Mouse (Mus musculus) stomach, postnatal 0 days (tissue): ENCODE measurements around the gene Hdlbp. TPM values are rescaled to one million over a fixed set of nuclear protein-coding genes. Genes with fewer than 3 reads are reported as not detected.

Experiments
- ATAC-seq: fragments of 200-750 bp; cut with Nextera tagmentation; 2 replicates; pipeline ENCODE4 v1.8.0; 2017; ENCODE audit not compliant: low FRiP score, low TSS enrichment
- DNase-seq: peaks from one replicate; pipeline ENCODE4 v3.0.0-alpha.2; 2016; ENCODE audit warnings: low spot score
- H3K27ac ChIP-seq: fragments of 300-500 bp; sonication (generic); replicated peaks from 2 replicates; pipeline ENCODE4 v1.5.1; 2014; ENCODE audit warnings: mild to moderate bottlenecking, control low read depth
- H3K27me3 ChIP-seq: fragments of 300-500 bp; sonication (generic); 2 replicates; pipeline ENCODE4 v1.6.1; 2014; ENCODE audit warnings: low read length; ENCODE audit not compliant: control insufficient read depth, insufficient read depth
- H3K36me3 ChIP-seq: fragments of 300-500 bp; sonication (generic); 2 replicates; pipeline ENCODE4 v1.6.1; 2014; ENCODE audit warnings: low read length, mixed read lengths; ENCODE audit not compliant: control insufficient read depth, insufficient read depth
- H3K4me1 ChIP-seq: fragments of 300-500 bp; sonication (generic); replicated peaks from 2 replicates; pipeline ENCODE4 v1.6.1; 2014; ENCODE audit warnings: antibody characterized with exemption; ENCODE audit not compliant: control insufficient read depth, insufficient read depth
- H3K4me2 ChIP-seq: fragments of 300-500 bp; sonication (generic); replicated peaks from 2 replicates; pipeline ENCODE4 v1.6.1; 2014; ENCODE audit warnings: low read depth, mild to moderate bottlenecking, control low read depth, moderate library complexity
- H3K4me3 ChIP-seq: fragments of 300-500 bp; sonication (generic); 2 replicates; pipeline ENCODE4 v1.5.1; 2014; ENCODE audit warnings: low read depth, low read length, control low read depth
- H3K9ac ChIP-seq: fragments of 300-500 bp; sonication (generic); 2 replicates; pipeline ENCODE4 v1.6.1; 2014; ENCODE audit warnings: mild to moderate bottlenecking, low read length, control low read depth, mixed read lengths
- H3K9me3 ChIP-seq: fragments of 300-500 bp; sonication (generic); 2 replicates; pipeline ENCODE4 v1.6.1; 2016; ENCODE audit warnings: low read length; ENCODE audit not compliant: control insufficient read depth
- CTCF ChIP-seq: IDR thresholded peaks from 2 replicates; pipeline ENCODE4 v1.5.1; 2016; ENCODE audit warnings: antibody characterized with exemption, low read depth, mild to moderate bottlenecking, moderate library complexity
- EP300 ChIP-seq: optimal IDR thresholded peaks from 2 replicates; pipeline ENCODE3; 2016; ENCODE audit warnings: antibody characterized with exemption
- WGBS: fragments of 180-500 bp; shearing (Covaris S2); extraction: QIAGEN DNeasy Blood & Tissue Kit; methylation state at CpG from one replicate; pipeline ENCODE4 v1.1.7; 2014; 5-methylcytosine and 5-hydroxymethylcytosine counted together
- polyA plus RNA-seq: library from polyadenylated mRNA; unstranded; fragments of >200 nt; fragmentation: Nextera tagmentation; extraction: Ambion mirVana; gene quantifications from 2 replicates; pipeline ENCODE4 v1.2.1, GENCODE M21; 2015

Hdlbp gene
- polyA plus RNA-seq, 1 experiment from 2014 or later = 155 TPM

DNA sequence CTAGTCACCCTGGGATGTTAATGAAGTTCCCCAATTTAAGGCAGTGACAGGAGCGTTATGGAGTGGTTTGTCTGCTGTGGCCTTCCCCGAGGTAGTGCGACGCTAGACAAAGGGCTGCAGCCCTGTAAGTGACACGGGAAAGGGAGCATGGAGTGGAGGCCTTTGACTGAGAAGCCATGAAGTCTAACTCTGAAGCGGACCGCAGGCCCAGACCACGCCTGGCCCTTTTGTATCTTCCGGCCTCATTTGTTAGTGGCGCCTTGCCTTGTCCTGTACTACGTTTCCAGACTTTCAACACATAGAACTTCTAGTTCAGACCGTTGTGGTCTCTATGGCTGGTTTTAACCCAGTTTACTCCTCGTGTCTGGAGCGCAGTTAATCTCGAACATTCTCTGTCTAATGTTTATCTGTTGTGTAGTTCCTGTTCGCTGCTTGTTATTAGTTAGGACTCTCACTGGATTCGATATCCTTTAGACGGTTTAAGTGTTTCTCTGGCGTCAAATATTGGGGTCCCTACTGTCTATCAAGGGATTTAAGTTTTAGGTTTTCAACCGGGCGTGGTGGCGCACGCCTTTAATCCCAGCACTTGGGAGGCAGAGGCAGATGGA lies 965 bp upstream of the Hdlbp start:
- Histone ChIP-seq H3K4me3 (peak overlapping the region; percentile 80), H3K36me3 (no peaks in the 10 kb centered on the region), H3K4me2 (peak overlapping the region; percentile 72), H3K27ac (peak overlapping the region; percentile 97), H3K4me1 (no peaks in the 10 kb centered on the region; the same call in 1 of the 2 replicates), H3K27me3 (no peaks in the 10 kb centered on the region), H3K9me3 (no peaks in the 10 kb centered on the region), H3K9ac (peak overlapping the region; percentile 89)
- no peak for TF ChIP-seq EP300
- no peak for TF ChIP-seq CTCF
- DNase-seq = peak; percentile 49
- ATAC-seq = no peak
- 2% methylated on average over 23 of the region's 23 CpGs for WGBS

DNA sequence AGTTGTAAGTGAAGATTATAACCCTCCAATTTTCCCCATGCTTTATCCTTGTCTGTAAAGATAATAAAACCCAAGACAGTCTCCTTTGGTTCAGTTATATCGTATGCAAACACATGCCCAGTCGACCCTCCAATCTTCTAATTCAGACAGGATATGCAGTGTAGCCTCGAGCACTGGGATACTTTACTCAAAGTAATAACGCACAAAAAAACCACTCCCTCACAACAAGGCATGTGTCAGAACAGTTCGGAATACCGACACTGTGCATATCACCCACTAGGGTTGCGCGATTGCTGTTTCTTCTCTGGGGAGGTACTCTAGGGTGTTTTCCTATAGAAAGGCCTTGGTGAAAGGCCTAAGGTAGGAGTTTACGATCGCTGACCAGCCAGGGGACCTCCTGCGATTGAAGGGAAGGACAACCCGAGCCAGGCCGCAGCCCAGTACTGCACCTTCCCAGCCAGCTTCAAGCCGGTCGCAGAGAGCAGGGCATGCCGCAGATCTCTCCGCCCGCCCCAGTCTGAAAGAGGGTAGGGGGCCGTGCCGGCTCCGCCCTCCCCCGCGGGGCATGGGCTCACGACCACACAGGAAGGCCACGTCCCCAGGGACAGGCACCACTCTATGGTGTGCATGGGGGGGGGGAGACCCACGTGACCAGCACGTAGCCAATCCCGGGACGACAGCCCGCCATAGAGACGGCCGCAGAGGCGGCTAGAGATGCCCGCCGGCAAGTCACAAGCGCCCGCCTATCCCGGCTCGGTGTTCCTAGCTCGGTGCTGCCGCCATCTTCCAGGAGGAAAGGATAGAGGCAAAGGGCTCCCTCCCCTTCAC lies 643 bp downstream of the Hdlbp start:
- no peaks in the 10 kb centered on the region for H3K27me3 ChIP-seq
- DNase-seq (peak; percentile 99), ATAC-seq (peak; percentile 97)
- H3K4me3 ChIP-seq = peak overlapping the region; percentile 80
- H3K4me1 ChIP-seq = no peaks in the 10 kb centered on the region; the same call in 1 of the 2 replicates
- peak overlapping the region; percentile 84 for H3K9ac ChIP-seq
- no peaks in the 10 kb centered on the region for H3K9me3 ChIP-seq
- H3K4me2 ChIP-seq = peak overlapping the region; percentile 61
- peak overlapping the region; percentile 98 for H3K27ac ChIP-seq
- H3K36me3 ChIP-seq = no peaks in the 10 kb centered on the region
- under 1% methylated on average over 41 of the region's 41 CpGs for WGBS
- TF ChIP-seq CTCF = peak; percentile 63
- no peak for TF ChIP-seq EP300

DNA sequence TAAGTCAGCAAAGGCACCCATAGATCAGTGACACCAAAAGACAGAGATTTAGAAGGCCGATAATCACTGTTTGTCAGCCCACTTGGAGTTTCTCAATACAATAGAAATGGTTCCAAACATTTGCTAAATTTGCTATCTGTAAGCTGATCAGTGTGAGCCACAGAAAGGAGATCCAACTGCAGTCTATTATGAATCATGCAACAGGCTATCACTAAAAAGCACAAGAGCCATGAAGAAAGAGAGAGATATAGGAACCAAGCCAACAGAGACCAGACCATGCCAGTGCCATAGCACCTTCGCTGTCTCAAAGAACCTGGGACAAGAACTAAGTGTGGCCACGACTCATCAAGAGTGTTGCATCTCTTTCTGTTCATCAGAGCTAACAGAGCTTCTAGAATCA lies 2.9 kb downstream of the Hdlbp start:
- H3K4me3 ChIP-seq = no peak overlapping the region
- no peak for ATAC-seq

GRCm38 (mm10) chr1:93468626-93469025 lies 10.0 kb downstream of the Hdlbp start:
- H3K4me3 ChIP-seq = no peak overlapping the region
- 81% methylated on average over 4 of the region's 4 CpGs for WGBS
- H3K27me3 ChIP-seq = no peaks in the 10 kb centered on the region
- no peak overlapping the region for H3K27ac ChIP-seq
- ATAC-seq = no peak
- H3K36me3 ChIP-seq = no peaks in the 10 kb centered on the region
- H3K9me3 ChIP-seq = no peaks in the 10 kb centered on the region
- no peaks in the 10 kb centered on the region for H3K4me1 ChIP-seq
- TF ChIP-seq CTCF = no peak
- TF ChIP-seq EP300 = no peak
- no peak overlapping the region for H3K9ac ChIP-seq
- no peak overlapping the region for H3K4me2 ChIP-seq
- no peak for DNase-seq

More for the DNA sequence above, 2.9 kb downstream of the Hdlbp start:
- no peak overlapping the region for H3K27ac ChIP-seq
- no peaks in the 10 kb centered on the region for H3K27me3 ChIP-seq
- H3K9me3 ChIP-seq = no peaks in the 10 kb centered on the region
- no peak overlapping the region for H3K4me2 ChIP-seq
- no peak for TF ChIP-seq EP300
- no peak for TF ChIP-seq CTCF
- no peak for DNase-seq
- H3K36me3 ChIP-seq = no peaks in the 10 kb centered on the region
- WGBS = 88% methylated on average over 3 of the region's 3 CpGs
- no peak overlapping the region for H3K9ac ChIP-seq
- no peaks in the 10 kb centered on the region; the same call in 1 of the 2 replicates for H3K4me1 ChIP-seq

GRCm38 (mm10) chr1:93465746-93466145 lies 12.9 kb downstream of the Hdlbp start:
- DNase-seq (no peak), ATAC-seq (no peak)
- H3K9ac ChIP-seq = no peak overlapping the region
- H3K4me2 ChIP-seq = no peak overlapping the region
- no peaks in the 10 kb centered on the region for H3K9me3 ChIP-seq
- H3K27ac ChIP-seq = no peak overlapping the region
- no peaks in the 10 kb centered on the region for H3K36me3 ChIP-seq
- no peak overlapping the region for H3K4me3 ChIP-seq
- no peaks in the 10 kb centered on the region for H3K4me1 ChIP-seq
- TF ChIP-seq EP300 (no peak), CTCF (no peak)
- no peaks in the 10 kb centered on the region for H3K27me3 ChIP-seq

DNA sequence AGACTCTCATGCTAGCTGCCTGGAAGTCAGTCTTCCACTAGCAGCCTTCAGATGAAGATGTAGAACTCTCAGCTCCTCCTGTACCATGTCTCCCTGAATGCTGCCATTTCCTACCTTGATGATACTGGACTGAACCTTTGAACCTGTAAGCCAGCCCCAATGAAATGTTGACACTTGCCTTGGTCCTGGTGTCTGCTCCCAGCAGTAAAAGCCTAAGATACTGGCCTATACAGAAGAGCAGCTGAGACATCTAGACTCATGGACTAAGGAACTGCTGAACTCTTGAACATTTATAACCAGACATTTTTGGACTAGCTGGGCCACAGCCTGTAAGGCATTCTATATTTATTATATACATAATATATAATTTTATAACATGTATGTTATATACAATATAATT lies 13.5 kb downstream of the Hdlbp start:
- Histone ChIP-seq H3K4me1 (no peaks in the 10 kb centered on the region), H3K4me2 (no peak overlapping the region), H3K9ac (no peak overlapping the region), H3K27me3 (no peaks in the 10 kb centered on the region), H3K27ac (no peak overlapping the region), H3K9me3 (no peaks in the 10 kb centered on the region), H3K4me3 (no peak overlapping the region), H3K36me3 (no peaks in the 10 kb centered on the region)
- DNase-seq (no peak), ATAC-seq (no peak)
- TF ChIP-seq EP300 (no peak), CTCF (no peak)
